Mouse (Mus musculus): ENCODE measurements around the gene Gm20388.

DNA sequence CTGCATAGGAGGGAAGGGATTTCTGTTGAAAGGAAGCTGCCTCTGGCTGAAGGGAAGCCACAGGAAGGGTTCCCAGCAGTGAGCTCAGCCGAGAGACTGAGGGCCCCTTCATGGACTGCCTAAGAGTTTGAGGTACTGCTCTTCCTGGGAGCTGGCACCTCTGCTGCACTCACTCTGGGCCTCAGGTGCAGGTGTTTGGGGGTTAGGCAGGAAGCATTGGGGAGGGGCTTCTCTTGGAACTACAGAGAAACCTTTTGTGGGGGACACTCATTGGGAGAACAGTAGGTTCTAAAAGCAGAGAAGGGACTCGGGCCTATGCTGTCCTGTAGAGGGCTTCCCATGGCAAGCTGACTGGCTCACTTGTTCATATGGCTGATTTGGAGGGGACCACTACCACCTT is 4323.9 kb downstream of the Gm20388 start:
- TF ChIP-seq CTCF (IDR thresholded peaks at IDR 0.05; ENCODE audit: extremely low read depth, insufficient read depth, low read length) (no peak), POLR2A (IDR thresholded peaks at IDR 0.05; ENCODE audit: extremely low read depth, insufficient read depth, low read length) (no peak)

Measured in cortical plate, adult 2 months (tissue).